Mouse (Mus musculus) small intestine, adult 2 months (tissue): ENCODE results near the gene Zpr1.

ENCODE experiments used
- CTCF ChIP-seq: fragments of 200-500 bp; IDR thresholded peaks from 2 replicates; pipeline ENCODE4 v1.5.1; 2012; ENCODE audit warnings: low read depth, mild to moderate bottlenecking, control low read depth, inconsistent platforms, low read length, moderate library complexity, mixed read lengths; ENCODE audit not compliant: insufficient replicate concordance, insufficient read length; ENCODE audit errors: extremely low read depth
- POLR2A ChIP-seq: fragments of 200-500 bp; IDR thresholded peaks from 2 replicates; pipeline ENCODE4 v1.6.1; 2012; ENCODE audit warnings: low read depth, mild to moderate bottlenecking, control low read depth, inconsistent platforms, low read length, moderate library complexity

GRCm38 (mm10) chr9:46315807-46316365 lies 43.0 kb downstream of the Zpr1 start:
- TF ChIP-seq CTCF (no peak), POLR2A (no peak)
